Mouse (Mus musculus): ENCODE data around the gene Rabggta. TPM values are rescaled to one million over a fixed set of nuclear protein-coding genes. Genes with fewer than 3 reads are reported as not detected.

Gene Rabggta
- polyA plus RNA-seq, 1 experiment from 2014 or later: 32.5 TPM

- Histone ChIP-seq H3K4me1 (ENCODE audit: insufficient read depth, low read depth, low read length) (peaks cover 9% of the 10 kb centered on the region; the same call in 1 of the 2 replicates), H3K27ac (ENCODE audit: low read length) (no peak overlapping the region), H3K4me2 (replicated peaks; ENCODE audit: low read depth, low read length) (peak overlapping the region; percentile 84; the same call in 1 of the 2 replicates), H3K9ac (replicated peaks; ENCODE audit: low read depth) (no peak overlapping the region), H3K9me3 (ENCODE audit: low read length) (no peaks in the 10 kb centered on the region), H3K4me3 (ENCODE audit: low read depth, low read length) (no peak overlapping the region), H3K36me3 (ENCODE audit: insufficient read depth, low read length) (peaks cover 34% of the 10 kb centered on the region), H3K27me3 (replicated peaks; ENCODE audit: insufficient read depth, low read length) (no peaks in the 10 kb centered on the region)
- WGBS: 89% methylated on average over 10 of the region's 10 CpGs
- no peak for DNase-seq (ENCODE audit: low spot score)
- no peak for ATAC-seq
- TF ChIP-seq CTCF (IDR thresholded peaks at IDR 0.05): 0 out of 2 replicates have a peak, but pooled peaks have one; percentile 8
- TF ChIP-seq EP300 (IDR thresholded peaks at IDR 0.05): no peak
These were observed 25.2 kb upstream of the Rabggta start for GRCm38 (mm10) chr14:55747051-55747847.

GRCm38 (mm10) chr14:55745861-55746237, 23.8 kb upstream of the Rabggta start:
- peaks cover 9% of the 10 kb centered on the region; the same call in 1 of the 2 replicates for H3K4me1 ChIP-seq (ENCODE audit: insufficient read depth, low read depth, low read length)
- H3K27ac ChIP-seq (ENCODE audit: low read length): peak overlapping the region; percentile 57
- H3K9me3 ChIP-seq (ENCODE audit: low read length): no peaks in the 10 kb centered on the region
- DNase-seq (ENCODE audit: low spot score) (no peak), ATAC-seq (no peak)
- H3K27me3 ChIP-seq (replicated peaks; ENCODE audit: insufficient read depth, low read length): no peaks in the 10 kb centered on the region
- H3K9ac ChIP-seq (replicated peaks; ENCODE audit: low read depth): peak overlapping the region; percentile 66
- under 1% methylated on average over 31 of the region's 31 CpGs for WGBS
- peaks cover 26% of the 10 kb centered on the region for H3K36me3 ChIP-seq (ENCODE audit: insufficient read depth, low read length)
- peak overlapping the region; percentile 84 for H3K4me2 ChIP-seq (replicated peaks; ENCODE audit: low read depth, low read length)
- peak overlapping the region; percentile 88 for H3K4me3 ChIP-seq (ENCODE audit: low read depth, low read length)
- no peak for TF ChIP-seq CTCF (IDR thresholded peaks at IDR 0.05)
- TF ChIP-seq EP300 (IDR thresholded peaks at IDR 0.05): no peak

DNA sequence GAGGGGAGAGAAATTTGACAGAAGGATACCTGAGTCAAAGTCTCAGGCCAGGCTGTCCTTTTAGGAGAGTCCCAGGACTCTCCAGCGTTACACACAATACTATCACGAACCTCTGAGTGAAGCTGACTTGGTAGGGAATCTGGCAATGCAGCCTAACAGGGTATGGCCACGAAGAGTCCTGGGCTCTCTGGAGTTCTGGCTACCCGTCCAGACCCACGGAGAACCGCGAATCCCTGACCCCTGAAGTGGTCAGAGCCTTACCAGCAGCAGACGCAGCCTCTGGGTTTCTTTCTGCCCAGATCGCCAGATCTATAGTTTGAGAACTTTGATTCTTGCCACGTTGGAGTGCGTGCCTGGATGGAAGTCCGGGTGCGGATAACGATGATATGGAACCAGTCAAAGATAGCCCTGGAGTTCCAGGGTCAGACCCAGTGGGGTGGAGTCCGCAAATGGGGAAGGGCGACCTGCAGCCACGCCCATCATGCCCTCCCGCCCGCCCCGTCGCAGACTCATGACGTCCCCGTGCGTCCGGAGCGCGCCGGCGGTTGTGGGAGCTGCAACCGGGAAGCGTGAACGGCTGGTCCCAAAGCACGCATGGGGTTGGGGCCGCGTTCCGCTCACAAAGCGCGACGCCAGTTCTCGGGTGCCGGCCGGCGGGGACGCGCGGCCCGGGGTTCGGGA, 23.3 kb upstream of the Rabggta start, which contains the start of the genes Dhrs1 and Nop9:
Gene Dhrs1, minus strand, starts transcription at position 511 of the 681 bp plus-strand sequence.
Gene Nop9, plus strand, starts transcription at position 514 of the 681 bp plus-strand sequence.
- WGBS: 1% methylated on average over 48 of the region's 48 CpGs
- Histone ChIP-seq H3K36me3 (ENCODE audit: insufficient read depth, low read length) (peaks cover 26% of the 10 kb centered on the region), H3K4me1 (ENCODE audit: insufficient read depth, low read depth, low read length) (peaks cover 9% of the 10 kb centered on the region; the same call in 1 of the 2 replicates), H3K9me3 (ENCODE audit: low read length) (no peaks in the 10 kb centered on the region), H3K4me2 (replicated peaks; ENCODE audit: low read depth, low read length) (peak within 1 kb of the TSS; percentile 84), H3K4me3 (ENCODE audit: low read depth, low read length) (peak within 1 kb of the TSS; percentile 88), H3K27me3 (replicated peaks; ENCODE audit: insufficient read depth, low read length) (no peaks in the 10 kb centered on the region), H3K9ac (replicated peaks; ENCODE audit: low read depth) (peak within 1 kb of the TSS; percentile 66), H3K27ac (ENCODE audit: low read length) (peak within 1 kb of the TSS; percentile 57)
- ATAC-seq (peak; percentile 95), DNase-seq (ENCODE audit: low spot score) (peak; percentile 94)
- no peak for TF ChIP-seq EP300 (IDR thresholded peaks at IDR 0.05)
- TF ChIP-seq CTCF (IDR thresholded peaks at IDR 0.05): 0 out of 2 replicates have a peak, but pooled peaks have one; percentile 7

DNA sequence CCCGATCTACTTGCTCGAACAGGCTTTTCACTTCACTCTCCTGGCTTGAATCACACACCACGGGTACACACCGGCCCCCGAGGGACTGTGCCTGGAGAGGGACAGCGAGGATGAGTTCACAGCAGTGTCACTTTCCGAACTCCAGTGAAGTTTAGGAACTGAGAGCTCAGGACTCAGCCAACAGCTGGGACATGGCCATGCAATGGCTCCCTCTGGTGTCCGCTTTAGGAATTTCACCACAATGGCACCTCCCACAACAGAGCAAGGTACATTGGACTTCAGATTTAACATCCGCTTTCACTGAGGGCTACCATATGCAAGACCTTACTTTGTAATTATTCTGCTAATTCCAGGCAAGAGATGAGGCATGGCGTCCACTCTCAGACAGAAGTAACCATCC, 21.6 kb upstream of the Rabggta start:
- DNase-seq (ENCODE audit: low spot score): peak; percentile 85
- 18% methylated on average over 10 of the region's 10 CpGs for WGBS
- peaks cover 9% of the 10 kb centered on the region; the same call in 1 of the 2 replicates for H3K4me1 ChIP-seq (ENCODE audit: insufficient read depth, low read depth, low read length)
- peak overlapping the region; percentile 11; the same call in 1 of the 2 replicates for H3K4me2 ChIP-seq (replicated peaks; ENCODE audit: low read depth, low read length)
- H3K4me3 ChIP-seq (ENCODE audit: low read depth, low read length): no peak overlapping the region
- no peaks in the 10 kb centered on the region for H3K27me3 ChIP-seq (replicated peaks; ENCODE audit: insufficient read depth, low read length)
- H3K36me3 ChIP-seq (ENCODE audit: insufficient read depth, low read length): peaks cover 18% of the 10 kb centered on the region
- no peaks in the 10 kb centered on the region for H3K9me3 ChIP-seq (ENCODE audit: low read length)
- ATAC-seq: peak; percentile 74
- H3K27ac ChIP-seq (ENCODE audit: low read length): no peak overlapping the region
- TF ChIP-seq CTCF (IDR thresholded peaks at IDR 0.05) (peak; percentile 99), EP300 (IDR thresholded peaks at IDR 0.05) (no peak)
- H3K9ac ChIP-seq (replicated peaks; ENCODE audit: low read depth): no peak overlapping the region

DNA sequence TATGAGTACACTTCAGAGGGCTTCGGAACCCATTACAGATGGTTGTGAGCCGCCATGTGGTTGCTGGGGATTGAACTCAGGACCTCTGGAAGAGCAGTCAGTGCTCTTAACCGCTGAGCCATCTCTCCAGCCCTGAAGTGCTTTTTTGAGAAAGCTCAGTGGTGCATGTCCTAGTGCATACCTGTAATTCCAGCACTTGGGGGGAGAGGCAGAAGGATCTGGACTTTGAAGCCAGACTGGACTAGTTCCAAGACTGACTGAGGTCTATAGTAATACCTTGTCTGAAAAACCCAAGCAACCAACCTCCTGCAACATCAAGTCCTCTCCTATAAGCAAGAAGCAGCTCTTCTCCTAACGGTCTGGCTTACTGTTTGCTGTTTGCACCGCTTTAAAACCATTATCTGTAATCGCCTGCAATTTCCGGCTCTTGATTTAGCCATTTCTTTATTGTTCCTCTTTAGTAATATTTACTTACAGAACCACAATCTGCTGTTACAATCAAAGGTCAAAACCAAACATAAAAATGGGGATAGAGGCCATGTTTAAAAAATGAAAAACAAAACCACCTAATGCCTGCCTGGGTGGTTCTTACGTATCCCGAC, 15.1 kb upstream of the Rabggta start:
- H3K27me3 ChIP-seq (replicated peaks; ENCODE audit: insufficient read depth, low read length): no peaks in the 10 kb centered on the region
- peaks cover 11% of the 10 kb centered on the region for H3K36me3 ChIP-seq (ENCODE audit: insufficient read depth, low read length)
- WGBS: 70% methylated on average over 9 of the region's 9 CpGs
- no peak overlapping the region for H3K9ac ChIP-seq (replicated peaks; ENCODE audit: low read depth)
- no peak for TF ChIP-seq CTCF (IDR thresholded peaks at IDR 0.05)
- no peak for TF ChIP-seq EP300 (IDR thresholded peaks at IDR 0.05)
- no peak overlapping the region for H3K4me3 ChIP-seq (ENCODE audit: low read depth, low read length)
- H3K4me1 ChIP-seq (ENCODE audit: insufficient read depth, low read depth, low read length): no peaks in the 10 kb centered on the region
- DNase-seq (ENCODE audit: low spot score): no peak
- no peak overlapping the region for H3K4me2 ChIP-seq (replicated peaks; ENCODE audit: low read depth, low read length)
- no peak overlapping the region for H3K27ac ChIP-seq (ENCODE audit: low read length)
- 0 out of 2 replicates have a peak, but pooled peaks have one; percentile 37 for ATAC-seq
- no peaks in the 10 kb centered on the region for H3K9me3 ChIP-seq (ENCODE audit: low read length)

DNA sequence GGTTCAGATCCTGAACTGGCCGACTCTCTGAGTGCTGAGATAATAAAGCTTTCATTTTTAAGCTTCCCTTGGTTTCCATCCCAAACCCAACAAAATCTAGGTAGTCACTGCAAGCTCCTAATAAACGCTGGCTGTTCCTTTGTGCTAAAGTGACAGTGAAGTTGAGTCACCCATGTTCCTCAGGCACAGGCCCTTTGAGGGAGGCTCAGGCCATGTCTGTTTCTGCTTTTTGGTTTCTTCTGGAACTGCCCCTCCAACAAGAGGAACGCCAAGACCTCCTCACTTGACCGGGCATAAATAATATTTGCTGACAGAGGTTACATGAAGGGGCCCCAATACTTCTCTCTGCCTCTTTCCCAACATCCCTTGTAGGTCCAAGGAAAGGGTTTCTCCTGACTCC, 13.7 kb upstream of the Rabggta start:
- Histone ChIP-seq H3K9ac (replicated peaks; ENCODE audit: low read depth) (no peak overlapping the region), H3K4me3 (ENCODE audit: low read depth, low read length) (no peak overlapping the region), H3K27ac (ENCODE audit: low read length) (no peak overlapping the region), H3K4me2 (replicated peaks; ENCODE audit: low read depth, low read length) (no peak overlapping the region), H3K4me1 (ENCODE audit: insufficient read depth, low read depth, low read length) (no peaks in the 10 kb centered on the region), H3K27me3 (replicated peaks; ENCODE audit: insufficient read depth, low read length) (no peaks in the 10 kb centered on the region), H3K36me3 (ENCODE audit: insufficient read depth, low read length) (peaks cover 8% of the 10 kb centered on the region), H3K9me3 (ENCODE audit: low read length) (no peaks in the 10 kb centered on the region)
- DNase-seq (ENCODE audit: low spot score) (no peak), ATAC-seq (no peak)
- WGBS: 71% methylated on average over 4 of the region's 4 CpGs
- no peak for TF ChIP-seq CTCF (IDR thresholded peaks at IDR 0.05)
- TF ChIP-seq EP300 (IDR thresholded peaks at IDR 0.05): no peak
